Mouse (Mus musculus): ENCODE data around the gene Tirap. TPM values are rescaled to one million over a fixed set of nuclear protein-coding genes. Genes with fewer than 3 reads are reported as not detected.
A peak's percentile ranks its signal among the peaks of the same experiment; 100 is the strongest.

Tirap gene
- total and polyA plus RNA-seq, 2 experiments: 12.3 to 24.2 TPM

- DNase-seq (ENCODE audit: extremely low read depth, low read depth, low spot score): no peak
- Histone ChIP-seq H3K4me3 (ENCODE audit: insufficient read depth, low read depth, low read length) (no peak overlapping the region), H3K27ac (replicated peaks; ENCODE audit: insufficient read depth, low read depth, low read length) (no peak overlapping the region), H3K4me1 (ENCODE audit: control insufficient read depth, insufficient read depth, low read length) (no peaks in the 10 kb centered on the region; the same call in 1 of the 2 replicates), H3K9ac (ENCODE audit: low read depth, low read length) (no peak overlapping the region), H3K27me3 (ENCODE audit: control insufficient read depth, insufficient read depth, low read length) (no peaks in the 10 kb centered on the region), H3K36me3 (ENCODE audit: control insufficient read depth, insufficient read depth, low read length) (peaks cover 13% of the 10 kb centered on the region), H3K79me2 (ENCODE audit: control insufficient read depth, insufficient read depth, low read length) (no peaks in the 10 kb centered on the region)
- WGBS: 95% methylated on average over 1 of the region's 1 CpGs
- no peak for TF ChIP-seq CTCF (IDR thresholded peaks at IDR 0.05; ENCODE audit: low read depth, low read length)
- TF ChIP-seq POLR2A (IDR thresholded peaks at IDR 0.05; ENCODE audit: extremely low read depth, insufficient read depth, low read length): no peak
Measured at GRCm38 (mm10) chr9:35238371-35238770, 38.3 kb upstream of the Tirap start.

DNA sequence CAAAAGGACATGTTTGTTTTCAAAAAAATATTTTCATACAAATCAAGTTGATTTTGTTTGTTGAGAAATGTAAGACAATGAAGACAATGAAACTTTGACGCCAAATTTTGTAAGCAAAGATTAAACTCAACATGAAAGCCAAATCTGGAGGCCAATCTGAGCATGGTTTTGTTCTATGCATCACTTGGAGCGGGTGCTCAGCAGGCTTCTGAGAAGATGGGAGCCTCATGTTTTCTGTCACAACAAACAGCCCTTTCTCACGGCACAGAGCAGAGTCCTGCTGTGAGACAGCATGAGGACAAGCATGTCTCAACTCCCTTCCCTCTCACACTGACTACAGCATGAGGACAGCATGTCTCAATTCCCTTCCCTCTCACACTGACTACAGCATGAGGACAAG lies 35.9 kb upstream of the Tirap start:
- no peak overlapping the region for H3K9ac ChIP-seq (ENCODE audit: low read depth, low read length)
- H3K36me3 ChIP-seq (ENCODE audit: control insufficient read depth, insufficient read depth, low read length): peaks cover 25% of the 10 kb centered on the region
- no peaks in the 10 kb centered on the region for H3K79me2 ChIP-seq (ENCODE audit: control insufficient read depth, insufficient read depth, low read length)
- H3K4me1 ChIP-seq (ENCODE audit: control insufficient read depth, insufficient read depth, low read length): no peaks in the 10 kb centered on the region; the same call in 1 of the 2 replicates
- WGBS: 87% methylated on average over 3 of the region's 3 CpGs
- no peaks in the 10 kb centered on the region for H3K27me3 ChIP-seq (ENCODE audit: control insufficient read depth, insufficient read depth, low read length)
- TF ChIP-seq POLR2A (IDR thresholded peaks at IDR 0.05; ENCODE audit: extremely low read depth, insufficient read depth, low read length) (no peak), CTCF (IDR thresholded peaks at IDR 0.05; ENCODE audit: low read depth, low read length) (no peak)
- H3K27ac ChIP-seq (replicated peaks; ENCODE audit: insufficient read depth, low read depth, low read length): no peak overlapping the region
- DNase-seq (ENCODE audit: extremely low read depth, low read depth, low spot score): no peak
- H3K4me3 ChIP-seq (ENCODE audit: insufficient read depth, low read depth, low read length): no peak overlapping the region

- H3K36me3 ChIP-seq (ENCODE audit: control insufficient read depth, insufficient read depth, low read length): peaks cover 16% of the 10 kb centered on the region
- no peak overlapping the region for H3K9ac ChIP-seq (ENCODE audit: low read depth, low read length)
- H3K27ac ChIP-seq (replicated peaks; ENCODE audit: insufficient read depth, low read depth, low read length): no peak overlapping the region
- 94% methylated on average over 3 of the region's 3 CpGs for WGBS
- H3K4me1 ChIP-seq (ENCODE audit: control insufficient read depth, insufficient read depth, low read length): peaks cover 4% of the 10 kb centered on the region; the same call in 1 of the 2 replicates
- H3K4me3 ChIP-seq (ENCODE audit: insufficient read depth, low read depth, low read length): no peak overlapping the region
- H3K27me3 ChIP-seq (ENCODE audit: control insufficient read depth, insufficient read depth, low read length): no peaks in the 10 kb centered on the region
- H3K79me2 ChIP-seq (ENCODE audit: control insufficient read depth, insufficient read depth, low read length): no peaks in the 10 kb centered on the region
- TF ChIP-seq CTCF (IDR thresholded peaks at IDR 0.05; ENCODE audit: low read depth, low read length) (no peak), POLR2A (IDR thresholded peaks at IDR 0.05; ENCODE audit: extremely low read depth, insufficient read depth, low read length) (no peak)
- DNase-seq (ENCODE audit: extremely low read depth, low read depth, low spot score): no peak
Measured at GRCm38 (mm10) chr9:35228671-35229070, 28.6 kb upstream of the Tirap start.

DNA sequence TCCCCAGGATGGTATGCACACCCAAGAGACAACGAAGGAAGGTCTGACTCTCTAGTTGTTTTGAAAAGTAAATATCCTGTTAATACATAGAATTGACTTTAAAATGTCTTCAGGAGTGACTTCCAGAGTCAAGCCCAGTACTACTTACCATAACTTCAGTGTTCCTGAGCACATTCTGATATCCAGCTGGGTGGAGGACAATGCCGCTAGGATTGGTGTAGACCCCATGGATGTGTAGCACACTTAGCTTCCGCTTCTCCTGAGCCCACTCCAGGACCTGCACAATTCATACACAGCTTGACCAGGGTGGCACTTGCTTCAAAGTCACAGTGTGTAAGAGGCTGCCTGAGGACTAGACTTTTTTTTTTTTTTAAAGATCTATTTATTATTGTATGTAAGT lies 23.4 kb upstream of the Tirap start:
- H3K79me2 ChIP-seq (ENCODE audit: control insufficient read depth, insufficient read depth, low read length): no peaks in the 10 kb centered on the region
- no peak for DNase-seq (ENCODE audit: extremely low read depth, low read depth, low spot score)
- H3K9ac ChIP-seq (ENCODE audit: low read depth, low read length): no peak overlapping the region
- TF ChIP-seq POLR2A (IDR thresholded peaks at IDR 0.05; ENCODE audit: extremely low read depth, insufficient read depth, low read length) (no peak), CTCF (IDR thresholded peaks at IDR 0.05; ENCODE audit: low read depth, low read length) (no peak)
- no peak overlapping the region for H3K27ac ChIP-seq (replicated peaks; ENCODE audit: insufficient read depth, low read depth, low read length)
- no peaks in the 10 kb centered on the region for H3K27me3 ChIP-seq (ENCODE audit: control insufficient read depth, insufficient read depth, low read length)
- H3K4me1 ChIP-seq (ENCODE audit: control insufficient read depth, insufficient read depth, low read length): peaks cover 4% of the 10 kb centered on the region; the same call in 1 of the 2 replicates
- H3K36me3 ChIP-seq (ENCODE audit: control insufficient read depth, insufficient read depth, low read length): peaks cover 20% of the 10 kb centered on the region
- H3K4me3 ChIP-seq (ENCODE audit: insufficient read depth, low read depth, low read length): no peak overlapping the region
- WGBS: 97% methylated on average over 3 of the region's 3 CpGs

DNA sequence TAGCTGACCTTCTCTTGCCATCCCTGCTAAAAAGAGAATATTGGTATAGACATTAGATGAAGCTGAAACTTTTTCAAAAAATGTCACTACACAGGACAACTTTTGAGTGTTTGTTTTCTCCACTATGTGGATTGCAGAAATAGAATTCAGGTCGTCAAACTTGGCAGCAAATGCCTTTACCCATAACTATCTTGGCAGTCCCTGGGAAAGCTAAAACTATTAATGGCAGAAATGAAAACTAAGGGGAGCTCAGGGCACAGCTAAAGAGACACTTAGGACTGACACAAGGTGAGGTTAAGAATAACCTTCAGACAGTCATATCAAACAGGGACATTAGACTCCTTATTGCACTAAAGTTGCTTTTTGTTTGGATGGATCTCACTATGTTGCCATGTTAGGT lies 17.9 kb upstream of the Tirap start:
- TF ChIP-seq POLR2A (IDR thresholded peaks at IDR 0.05; ENCODE audit: extremely low read depth, insufficient read depth, low read length): no peak
- TF ChIP-seq CTCF (IDR thresholded peaks at IDR 0.05; ENCODE audit: low read depth, low read length): no peak
- peaks cover 64% of the 10 kb centered on the region for H3K36me3 ChIP-seq (ENCODE audit: control insufficient read depth, insufficient read depth, low read length)
- no peaks in the 10 kb centered on the region for H3K4me1 ChIP-seq (ENCODE audit: control insufficient read depth, insufficient read depth, low read length)
- no peaks in the 10 kb centered on the region for H3K27me3 ChIP-seq (ENCODE audit: control insufficient read depth, insufficient read depth, low read length)
- no peak overlapping the region for H3K4me3 ChIP-seq (ENCODE audit: insufficient read depth, low read depth, low read length)
- H3K9ac ChIP-seq (ENCODE audit: low read depth, low read length): no peak overlapping the region
- no peak overlapping the region for H3K27ac ChIP-seq (replicated peaks; ENCODE audit: insufficient read depth, low read depth, low read length)
- WGBS: 14% methylated on average over 1 of the region's 1 CpGs
- DNase-seq (ENCODE audit: extremely low read depth, low read depth, low spot score): no peak
- H3K79me2 ChIP-seq (ENCODE audit: control insufficient read depth, insufficient read depth, low read length): no peaks in the 10 kb centered on the region

- H3K4me3 ChIP-seq (ENCODE audit: insufficient read depth, low read depth, low read length): peak overlapping the region; percentile 90
- WGBS: 19% methylated on average over 26 of the region's 26 CpGs
- TF ChIP-seq CTCF (IDR thresholded peaks at IDR 0.05; ENCODE audit: low read depth, low read length) (no peak), POLR2A (IDR thresholded peaks at IDR 0.05; ENCODE audit: extremely low read depth, insufficient read depth, low read length) (no peak)
- peak overlapping the region; percentile 95 for H3K9ac ChIP-seq (ENCODE audit: low read depth, low read length)
- peaks cover 64% of the 10 kb centered on the region for H3K36me3 ChIP-seq (ENCODE audit: control insufficient read depth, insufficient read depth, low read length)
- DNase-seq (ENCODE audit: extremely low read depth, low read depth, low spot score): peak; percentile 82
- peaks cover 5% of the 10 kb centered on the region; the same call in 1 of the 2 replicates for H3K79me2 ChIP-seq (ENCODE audit: control insufficient read depth, insufficient read depth, low read length)
- peaks cover 9% of the 10 kb centered on the region; the same call in 1 of the 2 replicates for H3K4me1 ChIP-seq (ENCODE audit: control insufficient read depth, insufficient read depth, low read length)
- no peaks in the 10 kb centered on the region for H3K27me3 ChIP-seq (ENCODE audit: control insufficient read depth, insufficient read depth, low read length)
- peak overlapping the region; percentile 93 for H3K27ac ChIP-seq (replicated peaks; ENCODE audit: insufficient read depth, low read depth, low read length)
Measured at GRCm38 (mm10) chr9:35211573-35212511, 11.8 kb upstream of the Tirap start.

Data from liver, adult 2 months (tissue).